Mouse (Mus musculus): ENCODE results near the gene Maml3. TPM values are rescaled to one million over a fixed set of nuclear protein-coding genes. Genes with fewer than 3 reads are reported as not detected.

Maml3 gene
- total and polyA plus RNA-seq, 3 experiments: 0.81 to 1.8 (median 0.98) TPM

GRCm38 (mm10) chr3:51739835-51740112, 365.1 kb downstream of the Maml3 start:
- no peak for TF ChIP-seq RCOR1 (conservative IDR thresholded peaks at IDR 0.05; ENCODE audit: low read depth, low read length)
- no peak for TF ChIP-seq BHLHE40 (IDR thresholded peaks at IDR 0.05; ENCODE audit: low read depth, low read length)
- no peak for TF ChIP-seq KAT2A (IDR thresholded peaks at IDR 0.05; ENCODE audit: insufficient replicate concordance, low read length)
- no peak for TF ChIP-seq MXI1 (IDR thresholded peaks at IDR 0.05; ENCODE audit: low read depth, low read length)
- TF ChIP-seq RAD21 (IDR thresholded peaks at IDR 0.05; ENCODE audit: low read depth, low read length): no peak
- TF ChIP-seq PAX5 (IDR thresholded peaks at IDR 0.05; ENCODE audit: low read length): no peak
- no peak for TF ChIP-seq ETS1 (conservative IDR thresholded peaks at IDR 0.05; ENCODE audit: low read depth, low read length)
- TF ChIP-seq TCF12 (IDR thresholded peaks at IDR 0.05; ENCODE audit: low read depth, low read length): no peak
- no peak for TF ChIP-seq CTCF (conservative IDR thresholded peaks at IDR 0.05 in 1 of 2, IDR thresholded peaks at IDR 0.05 in 1 of 2; ENCODE audit: low read depth in 2 of 2, low read length in 2 of 2)
- no peak for TF ChIP-seq GABPA (IDR thresholded peaks at IDR 0.05; ENCODE audit: insufficient replicate concordance, low read depth, low read length)
- no peak for TF ChIP-seq NELFE (IDR thresholded peaks at IDR 0.05; ENCODE audit: low read depth, low read length)
- TF ChIP-seq ZKSCAN1 (IDR thresholded peaks at IDR 0.05; ENCODE audit: borderline replicate concordance, low read depth, low read length): no peak
- no peak for TF ChIP-seq MAFK (IDR thresholded peaks at IDR 0.05; ENCODE audit: insufficient replicate concordance, low read length)
- TF ChIP-seq ZNF384 (IDR thresholded peaks at IDR 0.05; ENCODE audit: low read depth, low read length): no peak
- no peak for TF ChIP-seq CHD2 (IDR thresholded peaks at IDR 0.05; ENCODE audit: low read length)
- TF ChIP-seq E2F4 (IDR thresholded peaks at IDR 0.05; ENCODE audit: insufficient replicate concordance, low read depth, low read length): no peak
- TF ChIP-seq MAZ (IDR thresholded peaks at IDR 0.05; ENCODE audit: low read depth, low read length): no peak
- no peak for TF ChIP-seq TBP (conservative IDR thresholded peaks at IDR 0.05; ENCODE audit: low read depth, low read length)
- TF ChIP-seq HCFC1 (IDR thresholded peaks at IDR 0.05; ENCODE audit: low read depth, low read length): no peak
- Histone ChIP-seq H3K79me2 (replicated peaks; ENCODE audit: control insufficient read depth, extremely low read depth, insufficient read depth, poor library complexity, severe bottlenecking) (no peaks in the 10 kb centered on the region), H3K4me2 (ENCODE audit: insufficient read depth, low read depth, poor library complexity, severe bottlenecking) (no peak overlapping the region), H3K27ac (ENCODE audit: insufficient read depth, low read depth) (no peak overlapping the region), H3K9ac (ENCODE audit: insufficient read depth, low read depth) (no peak overlapping the region), H3K27me3 (replicated peaks) (no peaks in the 10 kb centered on the region), H3K9me3 (replicated peaks; ENCODE audit: low read length) (no peaks in the 10 kb centered on the region), H3K4me3 (replicated peaks in 1 of 3; ENCODE audit: low read depth in 2 of 3, low read length in 2 of 3, poor library complexity in 1 of 3) (no peak overlapping the region), H3K4me1 (ENCODE audit: control insufficient read depth in 1 of 2, insufficient read depth in 2 of 2) (peaks cover 13 to 27% of the 10 kb centered on the region in 2 experiments), H3K36me3 (replicated peaks in 1 of 2; ENCODE audit: control insufficient read depth in 1 of 2, insufficient read depth in 1 of 2, low read length in 1 of 2) (no peaks in the 10 kb centered on the region)
- dilution Hi-C loops (cut with MboI; ENCODE audit: extremely low pct_ligation_motif_present, extremely low pct_unique_long_range_greater_than_20kb, low sequenced_read_pairs): no loop called here
- no peak for DNase-seq (ENCODE audit: extremely low read depth)
- in situ Hi-C loops (cut with MboI; ENCODE audit: low pct_ligation_motif_present, low pct_unique_long_range_greater_than_20kb, low sequenced_read_pairs): no loop called here

DNA sequence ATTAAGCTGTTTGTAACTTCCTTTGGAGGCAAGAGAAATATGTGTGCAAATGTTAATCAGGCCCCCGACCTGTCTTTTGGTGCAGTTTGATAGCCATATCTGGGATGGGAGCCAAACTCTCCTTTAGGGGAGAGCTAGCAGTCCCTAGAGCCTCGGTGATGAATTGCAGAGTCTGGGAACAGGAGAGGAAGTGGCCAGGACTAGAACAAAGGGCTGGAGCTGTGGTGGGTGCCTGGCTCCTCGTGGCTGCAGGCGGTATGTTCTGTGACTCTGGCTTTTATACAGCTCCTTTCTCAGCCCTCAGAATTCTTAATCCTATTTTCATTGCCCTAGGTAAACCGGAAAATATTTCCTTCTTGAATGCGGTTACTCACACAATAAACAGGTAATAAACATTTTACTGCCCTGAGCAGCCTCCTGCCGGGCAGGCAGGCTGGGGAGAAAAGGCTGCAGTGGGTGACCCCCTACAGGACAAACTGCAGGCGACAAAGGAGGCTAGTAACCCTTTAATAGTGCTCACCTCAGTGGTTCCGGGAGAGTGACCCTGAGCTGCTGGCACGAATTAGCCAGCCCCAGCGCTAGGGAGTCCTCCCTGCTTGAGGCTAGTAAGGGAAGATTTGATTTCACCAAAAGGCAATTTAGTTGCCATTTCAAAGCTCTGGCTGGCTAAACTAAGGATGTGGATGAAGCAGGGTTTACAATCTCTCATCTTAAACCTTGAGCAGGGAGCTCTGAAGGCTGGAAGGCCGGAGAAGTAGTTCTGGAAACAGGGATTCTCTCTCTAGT, 365.6 kb downstream of the Maml3 start:
- TF ChIP-seq ZC3H11A (IDR thresholded peaks at IDR 0.05; ENCODE audit: low read depth, low read length) (no peak), IRF4 (IDR thresholded peaks at IDR 0.05; ENCODE audit: low read depth, low read length) (no peak), PAX5 (IDR thresholded peaks at IDR 0.05; ENCODE audit: low read length) (no peak), MEF2A (IDR thresholded peaks at IDR 0.05; ENCODE audit: borderline replicate concordance, low read depth, low read length) (no peak), MYC (IDR thresholded peaks at IDR 0.05; ENCODE audit: low read depth, low read length) (no peak), USF1 (IDR thresholded peaks at IDR 0.05; ENCODE audit: low read depth, low read length) (no peak), POLR2AphosphoS2 (IDR thresholded peaks at IDR 0.05; ENCODE audit: low read depth, low read length) (no peak), TCF12 (IDR thresholded peaks at IDR 0.05; ENCODE audit: low read depth, low read length) (no peak), ZNF384 (IDR thresholded peaks at IDR 0.05; ENCODE audit: low read depth, low read length) (no peak), BHLHE40 (IDR thresholded peaks at IDR 0.05; ENCODE audit: low read depth, low read length) (no peak), CTCF (conservative IDR thresholded peaks at IDR 0.05 in 1 of 2, IDR thresholded peaks at IDR 0.05 in 1 of 2; ENCODE audit: low read depth in 2 of 2, low read length in 2 of 2) (no peak), RAD21 (IDR thresholded peaks at IDR 0.05; ENCODE audit: low read depth, low read length) (no peak), HCFC1 (IDR thresholded peaks at IDR 0.05; ENCODE audit: low read depth, low read length) (no peak)
- H3K27me3 ChIP-seq (replicated peaks): no peaks in the 10 kb centered on the region
- H3K27ac ChIP-seq (ENCODE audit: insufficient read depth, low read depth): no peak overlapping the region
- in situ Hi-C loops (cut with MboI; ENCODE audit: low pct_ligation_motif_present, low pct_unique_long_range_greater_than_20kb, low sequenced_read_pairs) (no loop called here), dilution Hi-C loops (cut with MboI; ENCODE audit: extremely low pct_ligation_motif_present, extremely low pct_unique_long_range_greater_than_20kb, low sequenced_read_pairs) (no loop called here)
- no peak overlapping the region for H3K9ac ChIP-seq (ENCODE audit: insufficient read depth, low read depth)
- no peak for DNase-seq (ENCODE audit: extremely low read depth)
- H3K4me2 ChIP-seq (ENCODE audit: insufficient read depth, low read depth, poor library complexity, severe bottlenecking): no peak overlapping the region
- H3K4me3 ChIP-seq (replicated peaks in 1 of 3; ENCODE audit: low read depth in 2 of 3, low read length in 2 of 3, poor library complexity in 1 of 3): no peak overlapping the region
- no peaks in the 10 kb centered on the region for H3K36me3 ChIP-seq (replicated peaks in 1 of 2; ENCODE audit: control insufficient read depth in 1 of 2, insufficient read depth in 1 of 2, low read length in 1 of 2)
- no peaks in the 10 kb centered on the region for H3K9me3 ChIP-seq (replicated peaks; ENCODE audit: low read length)
- H3K79me2 ChIP-seq (replicated peaks; ENCODE audit: control insufficient read depth, extremely low read depth, insufficient read depth, poor library complexity, severe bottlenecking): no peaks in the 10 kb centered on the region
- peaks cover 13 to 22% of the 10 kb centered on the region in 2 experiments for H3K4me1 ChIP-seq (ENCODE audit: control insufficient read depth in 1 of 2, insufficient read depth in 2 of 2)

All from CH12.LX (cell line).